Mouse (Mus musculus): ENCODE data around the gene Slc23a2.

The Slc23a2 gene

DNA sequence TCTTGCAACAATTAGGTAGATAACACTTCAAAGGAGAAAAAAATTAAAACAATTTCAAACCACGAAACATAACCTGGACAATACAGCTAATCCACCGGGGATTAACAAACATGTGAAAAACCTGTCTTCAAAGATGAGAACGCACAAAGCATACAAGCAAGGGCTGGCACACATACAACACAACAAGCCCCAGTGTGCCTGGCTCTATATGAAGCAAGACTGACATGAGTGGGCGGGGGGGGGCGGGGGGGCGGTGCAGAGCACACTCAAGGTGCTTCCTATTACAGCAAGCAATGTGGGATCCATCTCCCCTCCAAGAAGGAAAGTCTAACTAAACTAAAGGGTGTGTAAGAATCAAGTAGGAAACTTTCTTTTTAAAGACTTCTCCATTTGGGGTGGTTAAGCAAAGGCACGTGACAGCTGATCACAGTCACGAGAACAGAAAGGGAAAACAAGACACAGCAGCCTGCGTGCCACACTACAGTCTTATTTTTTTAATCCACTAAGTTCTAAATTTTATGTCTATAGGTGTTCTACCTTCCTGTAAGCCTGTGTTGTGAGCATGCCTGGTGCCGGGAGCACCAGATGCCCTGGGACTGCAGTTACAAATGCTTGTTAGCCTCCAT is 42.3 kb downstream of the Slc23a2 start:
- peak in 1 of 2 experiments; percentile 43 for DNase-seq (ENCODE audit: low read depth in 1 of 2, low spot score in 2 of 2)

DNA sequence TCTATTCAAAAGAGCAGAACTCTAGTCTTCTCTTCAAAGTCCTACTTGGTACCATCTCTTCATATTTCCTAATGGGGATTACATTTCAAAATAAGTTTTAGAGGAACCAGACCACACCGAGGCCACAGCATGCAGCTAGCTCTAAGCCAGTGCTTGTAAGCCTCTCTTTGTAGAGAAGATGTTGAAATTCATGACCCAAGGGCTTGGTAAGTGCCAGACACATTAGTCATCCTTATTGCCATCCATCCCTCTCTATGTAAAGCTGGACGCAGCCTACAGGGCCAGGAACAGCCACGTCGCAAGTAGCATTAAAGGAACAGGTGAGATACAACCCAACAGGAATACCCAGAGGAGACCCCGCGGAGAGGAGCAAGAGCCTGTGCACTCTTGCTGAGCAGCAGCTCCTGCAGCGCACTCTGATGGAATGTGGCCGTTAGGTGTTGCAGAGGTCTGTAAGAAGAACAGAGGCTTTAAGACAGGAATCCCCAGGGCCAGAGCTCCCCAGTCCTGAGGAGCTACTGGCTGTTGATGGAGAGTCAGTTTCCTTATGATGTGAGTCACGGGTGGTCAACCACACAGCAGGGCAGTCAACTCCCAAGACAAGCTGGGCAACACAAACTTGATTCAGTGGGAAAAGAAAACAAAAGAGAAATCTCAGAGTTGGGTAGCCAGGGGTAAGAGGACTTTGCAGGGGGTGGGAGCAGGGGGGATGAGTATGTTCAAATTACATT is 45.8 kb downstream of the Slc23a2 start:
- DNase-seq (ENCODE audit: low read depth in 1 of 2, low spot score in 2 of 2) = no peak

DNA sequence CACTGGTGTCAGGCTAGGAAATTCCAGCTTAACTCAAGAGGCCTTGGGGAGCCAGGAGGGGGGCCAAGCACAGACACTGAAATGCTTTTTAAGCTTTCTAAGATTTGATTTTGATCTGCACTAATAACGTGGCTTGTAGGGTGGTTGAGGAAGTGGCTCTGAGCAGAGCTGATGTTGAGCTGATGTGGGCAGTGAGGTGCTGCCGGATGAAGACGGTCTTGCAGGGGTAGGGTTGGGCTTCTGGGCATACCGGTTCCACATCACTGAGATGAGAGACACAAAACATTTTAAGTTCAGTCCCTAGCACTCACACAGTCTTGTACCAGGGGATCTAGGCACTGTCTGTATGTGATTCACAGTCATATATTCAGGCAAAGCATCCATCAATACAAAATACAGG is 46.5 kb downstream of the Slc23a2 start:
- no peak for DNase-seq (ENCODE audit: low read depth in 1 of 2, low spot score in 2 of 2)

DNA sequence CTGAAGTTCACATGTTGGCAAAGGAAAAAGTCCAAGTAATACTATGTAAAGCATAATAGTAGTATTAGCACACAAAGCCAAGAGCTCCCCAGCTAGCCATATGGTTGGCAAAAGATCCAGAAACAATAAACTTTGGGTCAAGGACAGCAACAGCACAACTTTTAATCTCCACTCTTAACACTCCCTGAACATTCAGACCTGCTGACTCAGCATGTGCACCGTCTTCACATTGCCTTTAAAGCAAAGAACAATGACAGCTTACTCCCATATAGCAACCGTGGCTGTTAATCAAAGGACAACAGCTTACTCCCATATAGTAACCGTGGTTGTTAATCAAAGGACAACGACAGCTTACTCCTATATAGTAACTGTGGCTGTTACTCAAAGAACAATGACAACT is 48.3 kb downstream of the Slc23a2 start:
- DNase-seq (ENCODE audit: low read depth in 1 of 2, low spot score in 2 of 2) = no peak

DNA sequence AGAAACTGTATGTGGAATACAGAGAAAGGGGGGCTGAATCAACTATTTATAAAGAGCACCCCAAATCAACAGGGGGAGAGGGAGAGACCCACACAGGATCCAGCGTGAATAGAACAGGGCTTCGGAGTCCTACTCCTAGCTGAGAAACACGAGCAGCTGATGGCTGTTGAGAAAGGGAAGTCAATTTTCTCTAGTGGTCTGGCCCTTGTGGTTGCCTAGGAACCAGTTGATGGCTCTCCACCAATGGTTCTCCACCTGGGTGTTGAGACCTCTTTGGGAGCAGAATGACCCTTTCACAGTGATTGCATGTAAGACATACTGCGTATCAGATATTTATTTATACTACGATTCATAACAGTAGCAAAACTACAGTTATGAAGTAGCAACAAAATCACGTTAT is 49.1 kb downstream of the Slc23a2 start:
- DNase-seq (ENCODE audit: low read depth in 1 of 2, low spot score in 2 of 2) = no peak

DNA sequence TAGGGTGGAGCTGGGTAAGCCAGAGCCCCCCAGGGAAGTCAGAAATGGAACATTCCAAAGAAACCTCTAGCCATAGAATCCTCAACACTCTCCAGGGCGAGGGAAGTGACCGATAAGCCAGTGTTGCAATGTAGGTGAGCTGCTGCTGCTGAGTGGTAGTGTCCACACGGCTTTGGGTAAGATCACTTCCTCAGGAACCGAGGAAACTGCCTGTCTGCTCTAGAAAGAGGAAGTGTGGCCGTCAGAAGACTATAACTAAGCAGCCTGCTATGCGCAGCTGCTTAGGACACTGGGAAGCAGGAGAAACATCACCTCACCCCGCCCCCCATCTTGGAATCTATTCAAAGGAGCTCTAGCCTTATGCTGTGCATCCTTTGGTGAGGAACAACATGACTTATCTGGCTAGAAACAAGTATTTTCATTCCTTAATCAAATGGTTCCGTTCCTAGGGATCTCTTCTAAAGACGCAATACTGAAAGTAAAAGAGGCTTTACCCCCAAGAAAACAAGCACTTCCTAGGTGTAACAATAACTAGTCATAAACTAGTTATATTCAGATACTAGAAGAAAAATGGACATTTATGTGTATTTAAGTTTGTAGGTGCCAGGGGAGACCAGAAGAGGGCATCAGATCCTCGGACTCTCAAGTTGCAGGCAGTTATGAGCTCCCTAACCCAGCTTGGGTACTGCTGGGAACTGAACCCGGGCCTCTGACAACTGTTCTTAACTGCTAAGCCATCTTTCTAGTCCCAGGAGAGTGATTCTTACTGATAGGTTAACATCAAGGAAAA is 50.3 kb downstream of the Slc23a2 start:
- peak; percentile 67 for DNase-seq (ENCODE audit: low read depth in 1 of 2, low spot score in 2 of 2)

DNA sequence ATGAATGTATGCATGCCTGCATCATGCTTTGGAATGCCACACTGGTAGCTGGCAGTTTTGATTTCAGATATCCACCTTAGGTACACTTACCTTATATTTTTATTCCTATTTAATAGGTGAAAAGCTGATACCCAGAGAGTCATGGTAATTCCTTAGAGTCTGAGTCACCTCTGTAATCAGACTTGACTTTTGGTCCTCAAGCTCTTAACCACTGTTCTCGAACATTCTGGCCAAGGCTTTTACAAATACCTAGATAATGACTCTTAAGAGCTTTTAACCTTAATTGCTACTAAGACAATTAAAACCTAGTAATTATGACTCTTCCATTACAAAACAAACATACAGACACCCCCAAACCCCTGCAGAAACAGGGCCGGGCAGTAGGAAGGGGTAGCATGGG is 51.2 kb downstream of the Slc23a2 start:
- no peak for DNase-seq (ENCODE audit: low read depth in 1 of 2, low spot score in 2 of 2)

DNA sequence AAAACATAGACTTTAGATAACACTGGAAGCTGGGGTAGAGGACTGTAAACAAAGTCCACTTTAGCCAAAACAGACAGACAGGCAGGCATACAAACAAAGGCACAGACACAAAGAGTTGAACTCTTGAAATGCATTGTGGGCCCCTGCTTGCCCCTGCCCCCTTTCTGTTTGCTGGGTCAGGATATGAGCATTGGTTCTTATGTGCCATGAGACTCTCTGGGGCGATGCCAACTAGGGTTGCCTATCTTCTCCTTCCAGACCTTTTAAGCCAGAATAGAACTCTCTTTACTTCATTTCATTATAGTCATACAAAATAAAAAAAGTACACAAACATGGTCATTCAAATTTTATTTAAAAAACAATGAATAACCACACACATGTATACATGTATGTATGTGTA is 51.6 kb downstream of the Slc23a2 start:
- DNase-seq (ENCODE audit: low read depth in 1 of 2, low spot score in 2 of 2) = no peak

DNA sequence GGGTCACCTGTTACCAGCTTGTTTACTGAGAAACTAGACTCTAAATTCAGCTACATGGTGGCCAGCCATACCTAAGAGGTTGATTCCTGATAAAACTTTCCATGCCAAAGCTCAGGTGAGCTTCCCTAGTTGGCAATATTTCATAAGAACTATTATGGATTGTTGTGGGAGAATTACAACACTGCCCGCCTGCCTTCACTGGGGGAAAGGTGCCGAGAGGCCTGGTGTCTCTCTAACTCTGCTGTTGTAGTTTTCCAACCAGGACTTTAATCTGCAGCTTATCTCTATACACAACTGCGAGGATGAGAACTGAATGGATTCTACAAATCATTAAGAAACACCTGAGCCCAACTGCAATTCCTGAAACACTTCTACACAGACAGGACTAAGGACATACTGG is 52.2 kb downstream of the Slc23a2 start:
- DNase-seq (ENCODE audit: low read depth in 1 of 2, low spot score in 2 of 2) = no peak

DNA sequence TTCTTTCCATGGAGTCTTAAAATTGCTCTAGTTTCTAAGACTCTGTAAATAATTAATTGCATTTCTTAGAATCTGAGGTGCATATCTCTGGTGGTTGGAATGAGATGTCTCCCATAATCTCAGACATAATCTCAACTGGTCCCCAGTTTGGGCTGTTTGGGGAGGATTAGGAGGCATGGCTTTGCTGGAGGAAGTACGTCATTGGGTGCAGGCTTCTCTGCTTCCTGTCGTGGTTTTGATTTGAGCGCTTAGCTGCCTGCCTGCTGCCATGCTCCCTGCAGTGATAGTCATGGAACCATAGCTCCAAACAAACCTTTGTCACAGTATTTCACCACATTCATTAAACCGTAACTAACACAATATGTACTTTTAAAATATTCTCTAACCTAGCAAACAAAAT is 53.2 kb downstream of the Slc23a2 start:
- DNase-seq (ENCODE audit: low read depth in 1 of 2, low spot score in 2 of 2) = no peak

DNA sequence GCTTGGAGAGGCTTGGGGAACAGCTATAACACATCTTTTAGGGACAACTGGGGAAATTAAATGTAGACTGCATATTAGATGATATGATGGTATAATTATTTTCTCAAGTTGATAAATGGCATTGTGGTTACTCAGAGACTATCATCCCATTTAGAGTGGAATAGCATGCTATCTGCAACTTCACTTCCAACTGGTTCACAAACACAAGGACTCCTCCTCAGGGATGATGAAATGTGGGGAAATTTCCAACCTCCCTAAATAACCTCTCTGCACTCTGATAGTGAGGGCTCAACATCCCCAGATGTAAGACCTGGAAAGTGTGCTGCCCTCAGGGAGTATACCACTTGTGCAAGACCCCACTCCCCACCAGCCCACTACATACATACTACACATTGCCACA is 60.1 kb downstream of the Slc23a2 start:
- no peak for DNase-seq (ENCODE audit: low read depth in 1 of 2, low spot score in 2 of 2)

DNA sequence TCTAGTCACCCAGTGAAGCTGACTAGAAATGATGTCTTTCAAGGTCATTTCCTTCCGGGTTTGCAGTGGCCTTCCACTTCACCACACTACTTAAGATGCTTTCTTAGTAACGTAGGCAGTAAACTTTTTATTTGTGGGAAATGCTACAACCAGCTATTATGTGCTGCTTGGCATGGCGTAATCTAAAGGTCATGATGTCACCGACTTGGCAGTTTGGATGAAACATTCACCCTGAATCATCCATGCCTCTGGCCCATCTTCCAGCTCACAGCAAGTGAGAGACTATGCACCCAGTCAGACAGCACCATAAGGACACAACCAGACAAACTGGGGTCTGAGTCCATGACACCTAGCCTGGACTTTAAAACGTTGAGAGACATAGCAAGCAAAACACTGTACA is 60.5 kb downstream of the Slc23a2 start:
- DNase-seq (ENCODE audit: low read depth in 1 of 2, low spot score in 2 of 2) = no peak

DNA sequence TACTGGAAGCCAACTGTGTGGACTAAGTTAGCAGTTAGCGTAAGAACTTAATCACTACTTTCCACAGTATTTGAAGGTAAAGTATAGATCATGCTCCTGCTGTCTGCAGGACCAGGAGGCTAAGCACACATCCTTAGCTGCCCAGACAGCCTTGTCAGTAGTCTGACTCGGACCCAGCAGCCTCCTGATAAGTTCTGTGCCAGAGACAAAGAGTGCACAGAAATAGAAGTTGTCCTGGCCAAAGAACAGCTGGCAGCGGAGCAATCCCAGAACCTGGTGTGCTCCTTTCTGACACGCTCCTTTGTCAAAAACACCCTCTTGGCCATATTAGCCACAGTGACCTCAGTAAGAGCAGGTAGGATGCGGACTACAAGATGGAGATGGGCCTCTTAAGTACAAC is 65.8 kb downstream of the Slc23a2 start:
- DNase-seq (ENCODE audit: low read depth in 1 of 2, low spot score in 2 of 2) = no peak

DNA sequence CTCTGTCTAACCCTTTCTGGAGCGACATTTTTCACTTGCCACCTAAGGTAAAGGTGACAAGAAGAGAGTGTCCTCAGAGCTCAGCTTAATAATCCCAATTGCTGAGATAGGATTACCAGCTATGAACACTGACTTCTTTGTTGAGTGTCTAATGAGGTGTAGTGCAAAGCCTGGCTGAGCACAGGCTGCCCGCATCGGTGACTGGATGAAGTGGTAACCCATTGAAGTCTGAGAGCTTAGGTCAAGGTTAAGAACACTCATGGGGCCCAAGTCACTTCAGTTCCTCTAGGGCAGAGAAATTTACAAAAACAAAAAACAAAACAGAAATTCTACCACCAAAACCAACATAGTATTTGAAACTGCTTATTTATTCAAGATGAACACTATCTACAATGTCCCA is 71.9 kb downstream of the Slc23a2 start:
- no peak for DNase-seq (ENCODE audit: low read depth in 1 of 2, low spot score in 2 of 2)

DNA sequence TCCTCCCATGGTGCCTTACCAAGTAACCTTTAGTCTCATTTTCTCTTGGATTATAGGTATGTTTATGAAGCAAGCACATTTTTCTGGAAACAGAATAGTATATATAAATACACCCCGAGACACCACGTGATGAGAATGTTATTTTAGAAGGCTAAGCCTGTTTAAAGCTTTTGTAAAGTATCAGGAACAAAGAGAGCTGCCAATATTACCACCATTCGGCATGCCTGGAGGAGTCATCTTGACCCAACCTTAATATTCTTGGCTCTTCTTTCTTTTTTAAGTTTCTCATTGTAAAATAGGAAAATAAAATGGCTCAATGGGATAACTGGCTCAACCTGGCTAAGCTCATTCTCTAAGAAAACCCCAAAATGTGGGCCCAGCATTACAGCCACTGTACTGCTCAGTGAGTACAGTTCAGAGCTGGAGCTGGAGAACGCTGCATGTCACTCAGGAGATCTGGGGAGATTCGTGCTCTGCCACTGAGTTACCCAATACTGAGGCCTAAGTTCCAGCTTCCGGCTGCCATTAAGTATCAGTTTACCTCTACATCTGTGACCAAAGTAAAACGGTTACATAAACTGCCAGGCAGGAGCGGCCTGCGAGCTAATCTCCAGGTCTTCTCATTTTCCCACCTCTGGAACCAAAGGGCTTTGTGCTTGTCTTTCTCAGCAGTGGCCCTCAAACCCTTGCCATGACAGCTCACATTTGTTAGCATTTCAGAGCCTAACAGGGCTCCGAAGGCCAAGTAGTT is 74.7 kb downstream of the Slc23a2 start:
- DNase-seq (ENCODE audit: low read depth in 1 of 2, low spot score in 2 of 2) = no peak

DNA sequence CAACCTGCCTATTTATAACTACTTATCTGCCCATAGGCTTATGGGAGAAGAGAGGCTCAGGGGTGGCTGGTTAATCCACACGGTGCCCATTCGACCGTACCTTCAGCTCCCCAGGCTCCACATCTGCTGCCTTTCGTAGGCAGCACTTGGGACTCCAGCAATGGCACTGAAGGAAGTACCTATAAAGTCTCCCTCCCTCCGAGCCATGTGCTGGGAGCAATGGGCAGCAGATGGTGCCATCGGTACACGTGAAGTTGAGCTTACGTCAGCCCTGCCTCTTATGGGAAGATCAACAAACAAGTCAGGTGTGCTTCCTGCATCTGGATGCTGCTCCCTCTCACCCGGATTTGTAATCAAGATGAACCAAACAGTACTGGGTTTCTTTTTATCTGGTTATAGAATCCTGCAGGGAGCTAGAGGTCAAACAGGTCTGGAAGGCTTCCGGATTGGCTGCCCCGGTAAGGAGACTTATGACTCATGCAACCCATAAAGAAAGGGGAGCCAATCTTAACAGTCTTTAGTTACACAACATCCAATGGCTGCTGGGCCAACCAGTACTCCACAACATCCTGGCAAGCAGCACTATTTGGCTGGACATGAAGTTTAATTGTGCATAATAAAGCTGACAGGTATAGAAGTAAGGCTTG is 80.6 kb downstream of the Slc23a2 start:
- DNase-seq (ENCODE audit: low read depth in 1 of 2, low spot score in 2 of 2) = no peak

DNA sequence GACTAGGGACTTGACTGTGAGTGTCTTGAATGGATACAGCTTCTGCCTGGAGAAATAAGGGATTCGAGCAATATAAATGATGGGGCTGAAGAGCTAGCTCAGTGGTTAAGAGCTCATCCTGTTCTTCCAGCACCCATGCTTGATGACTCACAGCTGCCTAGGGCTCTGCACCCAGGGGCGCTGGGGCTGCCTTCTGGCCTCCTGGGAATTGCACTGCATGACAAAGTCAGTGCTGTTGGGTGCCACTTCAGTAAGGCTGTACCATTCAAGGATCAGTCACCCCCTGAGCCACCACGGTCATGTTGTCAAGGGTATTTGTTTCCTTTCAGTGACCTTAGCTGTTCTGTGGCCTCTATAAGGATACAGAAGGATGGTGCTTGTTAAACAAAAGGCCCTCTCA is 81.1 kb downstream of the Slc23a2 start:
- no peak for DNase-seq (ENCODE audit: low read depth in 1 of 2, low spot score in 2 of 2)

DNA sequence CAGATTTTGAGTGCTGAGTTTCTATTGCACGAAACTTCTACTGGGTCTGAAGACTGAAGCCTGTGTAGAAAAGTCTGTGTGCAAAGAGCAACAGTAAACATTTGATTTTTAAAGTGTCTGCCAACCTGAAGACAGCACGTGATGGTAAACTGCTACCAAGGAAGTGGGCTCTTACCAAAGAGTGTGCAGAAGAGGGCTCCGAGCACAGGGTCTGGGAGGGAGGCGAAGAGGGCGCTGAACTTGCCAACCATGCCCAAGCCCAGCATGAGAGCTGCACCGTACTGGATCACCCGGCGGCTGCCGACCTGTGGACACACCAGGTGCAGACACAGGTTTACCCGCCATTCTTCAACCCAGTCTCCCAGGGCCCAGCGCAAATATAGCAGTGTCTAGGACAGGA is 83.0 kb downstream of the Slc23a2 start:
- no peak for DNase-seq (ENCODE audit: low read depth in 1 of 2, low spot score in 2 of 2)

DNA sequence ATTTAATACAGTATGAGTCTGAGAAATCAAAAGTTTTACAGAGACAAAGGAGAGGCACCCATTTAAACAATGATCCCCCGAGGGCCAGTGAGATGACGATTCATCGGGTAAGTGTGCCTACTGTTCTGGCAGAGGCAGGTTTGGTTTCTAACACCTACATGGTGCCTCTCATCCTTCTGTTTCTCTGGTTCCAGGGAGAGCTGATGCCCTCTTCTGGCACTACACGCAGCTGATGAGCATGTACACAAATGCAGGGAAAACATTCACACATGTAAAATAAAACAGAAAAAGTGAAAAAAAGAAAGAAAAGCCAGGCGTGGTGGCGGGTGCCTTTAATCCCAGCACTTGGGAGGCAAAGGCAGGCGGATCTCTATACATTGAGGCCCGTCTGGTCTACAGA is 85.0 kb downstream of the Slc23a2 start:
- no peak for DNase-seq (ENCODE audit: low read depth in 1 of 2, low spot score in 2 of 2)

DNA sequence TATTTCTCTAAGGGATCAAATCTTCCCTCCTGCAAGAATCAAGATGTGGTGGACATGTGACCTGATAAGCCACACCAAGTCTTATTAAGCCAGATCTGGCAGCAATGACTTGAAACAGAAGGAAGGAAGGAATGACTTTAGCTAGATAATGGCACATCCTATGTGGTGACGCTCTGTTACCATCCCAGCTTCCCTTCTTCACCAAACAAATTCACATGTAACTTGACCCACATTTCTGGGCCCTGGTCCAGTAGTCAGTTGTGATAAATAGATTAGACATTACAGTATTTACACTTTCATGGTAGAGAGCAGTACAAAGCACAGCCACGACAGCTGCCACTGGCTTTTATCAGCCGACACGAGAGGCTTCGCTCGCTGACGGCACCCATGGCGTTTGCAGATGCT is 89.6 kb downstream of the Slc23a2 start:
- no peak for DNase-seq (ENCODE audit: low read depth in 1 of 2, low spot score in 2 of 2)

DNA sequence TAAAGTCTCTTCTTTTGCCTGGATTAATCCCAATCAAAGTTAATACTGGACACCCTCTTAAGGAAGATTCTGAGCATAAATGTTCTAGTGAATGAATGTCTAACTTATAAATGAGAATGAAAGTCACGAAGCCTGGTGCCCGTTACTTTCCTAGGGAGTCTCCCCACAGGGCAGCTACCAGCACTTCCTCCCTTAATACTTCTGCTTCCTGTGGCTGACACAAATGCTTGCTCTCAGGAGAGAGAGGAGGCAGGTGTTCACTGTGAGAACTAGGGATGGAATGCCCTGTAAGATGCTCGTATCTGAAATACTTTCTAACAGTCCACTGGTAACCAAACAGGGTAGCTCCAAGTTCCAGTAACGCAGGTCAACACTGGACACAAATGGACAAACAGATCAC is 91.1 kb downstream of the Slc23a2 start:
- DNase-seq (ENCODE audit: low read depth in 1 of 2, low spot score in 2 of 2) = no peak

Data from monocyte, adult 2 months (primary cell).